Mouse (Mus musculus) ovary, adult 18-20 months (tissue): ENCODE data around the gene Ror1.

ENCODE experiments used
- DNase-seq: peaks from one replicate; pipeline ENCODE4 v3.0.0; 2022; ENCODE audit warnings: low spot score, mixed read lengths

The Ror1 gene

DNA sequence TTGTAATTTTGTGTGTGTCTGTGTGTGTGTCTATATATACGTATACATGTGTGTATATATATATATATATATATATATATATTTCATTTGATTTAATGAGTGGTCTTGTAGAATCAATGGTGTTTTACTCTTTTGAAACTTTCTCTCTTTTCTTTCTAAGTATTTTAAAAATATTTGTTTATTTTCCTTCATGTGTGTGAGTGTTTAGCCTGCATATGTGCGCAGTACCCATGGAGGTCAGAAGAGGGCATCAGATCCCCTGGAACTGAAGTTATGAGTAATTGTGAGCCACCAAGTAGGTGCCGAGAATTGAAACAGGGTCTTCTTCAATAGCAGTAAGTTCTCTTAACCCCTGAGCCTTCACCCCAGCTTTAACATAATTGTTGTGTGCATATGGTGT is 20.8 kb downstream of the Ror1 start:
- no peak for DNase-seq

DNA sequence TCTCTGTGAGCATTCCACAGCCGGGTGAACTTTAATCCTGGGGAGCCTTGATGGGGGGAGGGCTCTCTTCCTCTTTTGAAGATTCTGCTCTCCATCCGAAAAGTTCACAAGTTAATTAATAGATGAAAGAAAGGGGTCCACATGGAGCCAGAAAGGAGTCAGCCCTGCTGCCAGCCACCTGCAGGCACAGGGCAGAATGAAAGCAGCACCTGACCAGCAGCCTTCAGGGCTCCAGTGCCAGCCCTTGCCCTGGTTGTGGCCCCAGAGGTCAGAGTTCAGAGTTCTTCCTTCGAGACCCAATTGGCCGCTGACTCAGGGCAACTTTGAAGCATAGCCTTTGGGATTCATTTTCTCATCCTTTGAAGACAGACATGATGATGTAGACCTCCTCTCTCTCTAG is 23.1 kb downstream of the Ror1 start:
- DNase-seq, result no peak

DNA sequence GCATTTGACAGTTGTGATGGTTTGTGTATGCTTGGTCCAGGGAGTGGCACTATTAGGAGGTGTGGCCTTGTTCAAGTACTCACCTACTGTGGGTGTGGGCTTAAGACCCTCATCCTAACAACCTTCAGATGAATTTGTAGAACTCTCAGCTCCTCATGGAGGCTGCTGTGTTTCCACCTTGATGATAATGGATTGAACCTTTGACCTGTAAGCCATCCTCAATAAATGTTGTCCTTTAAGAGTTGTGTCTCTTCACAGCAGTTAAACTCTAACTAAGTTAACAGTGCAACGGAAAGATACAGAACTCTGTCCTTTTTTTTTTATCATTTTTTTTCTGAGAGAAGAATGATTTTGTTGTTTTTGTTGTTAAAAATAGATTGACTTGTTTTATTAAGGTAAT is 23.8 kb downstream of the Ror1 start:
- DNase-seq, result no peak

DNA sequence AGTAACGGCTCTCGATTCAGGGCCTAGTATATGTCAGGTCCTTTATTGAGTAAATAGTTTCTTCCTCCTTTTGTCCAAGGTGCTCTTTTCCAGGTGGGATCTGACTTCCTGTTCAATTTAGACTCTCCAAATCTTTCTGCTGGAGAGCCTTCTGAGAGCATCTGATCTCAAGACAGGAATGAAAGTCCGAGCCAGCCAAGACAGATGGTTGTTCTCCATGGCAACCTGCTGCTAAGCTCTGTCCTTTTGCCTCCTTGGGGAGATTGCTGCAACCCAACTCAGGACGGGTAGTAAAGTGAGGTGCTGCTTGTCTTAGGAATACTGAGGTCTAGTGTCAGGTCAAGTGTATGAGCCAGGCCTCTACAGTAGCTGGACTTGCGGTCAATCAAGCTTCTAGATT is 25.0 kb downstream of the Ror1 start:
- DNase-seq, result no peak

DNA sequence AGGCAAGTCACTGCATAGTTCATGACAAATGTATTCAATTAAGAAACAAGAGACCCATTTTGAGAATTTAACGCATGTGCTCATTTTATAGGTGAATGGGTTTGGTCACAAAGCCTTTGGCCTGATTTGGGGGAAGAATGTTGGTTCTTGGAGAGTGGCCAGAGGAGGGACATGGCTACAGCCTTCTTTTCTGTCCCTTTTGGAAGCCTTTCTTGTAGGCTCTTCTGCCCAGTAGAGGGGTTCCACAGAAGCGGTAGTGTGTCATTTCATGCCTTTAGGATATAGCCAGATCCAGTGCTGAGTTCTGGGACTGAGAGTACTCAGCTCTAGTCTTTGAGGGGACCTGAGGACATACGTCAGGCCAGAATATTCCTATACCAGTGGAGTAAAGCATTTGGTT is 26.8 kb downstream of the Ror1 start:
- DNase-seq, result no peak

DNA sequence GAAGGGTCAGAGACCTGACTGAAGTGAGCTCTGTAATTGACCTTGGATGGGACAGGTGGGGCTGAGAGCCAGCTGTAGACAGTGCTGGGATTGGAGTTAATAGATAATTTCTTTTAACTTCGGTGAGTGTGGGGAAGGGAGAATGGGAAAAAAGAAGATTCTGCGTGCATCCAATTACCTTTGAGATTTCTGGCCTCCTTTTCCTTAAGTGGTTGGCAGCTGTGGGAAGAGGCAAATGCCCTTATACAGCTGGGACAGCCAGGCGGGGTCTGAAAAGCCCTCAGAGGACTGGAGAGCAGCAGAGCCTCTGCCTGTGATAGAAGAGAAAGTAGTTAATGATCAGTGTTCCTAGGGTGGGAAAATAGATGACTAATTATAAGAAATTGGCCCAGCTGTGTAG is 27.9 kb downstream of the Ror1 start:
- no peak for DNase-seq

DNA sequence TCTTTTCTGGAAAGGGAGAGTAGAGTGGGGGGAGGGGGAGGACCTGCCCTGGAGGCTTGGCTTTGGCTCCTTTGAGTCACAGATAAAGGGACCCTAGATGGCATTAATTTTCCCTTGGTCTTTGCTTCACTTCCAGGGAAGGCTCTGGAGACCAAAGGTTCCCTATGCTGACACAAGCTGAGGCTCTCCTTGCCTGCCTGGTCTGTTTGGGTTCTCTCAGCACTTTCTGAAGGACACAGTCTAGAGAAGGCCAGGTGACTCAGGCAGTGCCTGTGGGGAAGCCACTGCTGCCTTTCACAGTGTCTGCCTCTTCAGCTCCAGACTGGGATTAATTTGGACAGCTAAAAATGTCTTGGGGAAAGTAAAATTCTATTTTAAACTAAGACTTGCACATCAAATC is 28.5 kb downstream of the Ror1 start:
- peak; percentile 39 for DNase-seq

DNA sequence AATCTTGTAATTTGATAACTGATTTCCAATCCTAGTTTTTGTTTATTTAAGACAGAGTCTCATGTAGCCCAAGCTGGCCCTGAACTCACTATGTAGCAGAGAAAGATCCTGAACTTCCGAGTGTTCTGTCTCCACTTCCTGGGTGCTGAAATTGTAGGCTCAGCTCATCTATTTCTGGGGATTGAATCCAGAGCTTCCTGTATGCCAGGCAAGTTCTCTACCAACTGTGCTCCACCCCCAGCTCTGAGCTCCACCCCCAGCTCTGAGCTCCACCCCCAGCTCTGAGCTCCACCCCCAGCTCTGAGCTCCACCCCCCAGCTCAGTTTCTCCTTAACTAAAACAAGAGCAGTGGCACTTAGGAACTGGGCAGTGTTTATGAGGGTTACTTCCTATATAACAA is 29.3 kb downstream of the Ror1 start:
- no peak for DNase-seq

DNA sequence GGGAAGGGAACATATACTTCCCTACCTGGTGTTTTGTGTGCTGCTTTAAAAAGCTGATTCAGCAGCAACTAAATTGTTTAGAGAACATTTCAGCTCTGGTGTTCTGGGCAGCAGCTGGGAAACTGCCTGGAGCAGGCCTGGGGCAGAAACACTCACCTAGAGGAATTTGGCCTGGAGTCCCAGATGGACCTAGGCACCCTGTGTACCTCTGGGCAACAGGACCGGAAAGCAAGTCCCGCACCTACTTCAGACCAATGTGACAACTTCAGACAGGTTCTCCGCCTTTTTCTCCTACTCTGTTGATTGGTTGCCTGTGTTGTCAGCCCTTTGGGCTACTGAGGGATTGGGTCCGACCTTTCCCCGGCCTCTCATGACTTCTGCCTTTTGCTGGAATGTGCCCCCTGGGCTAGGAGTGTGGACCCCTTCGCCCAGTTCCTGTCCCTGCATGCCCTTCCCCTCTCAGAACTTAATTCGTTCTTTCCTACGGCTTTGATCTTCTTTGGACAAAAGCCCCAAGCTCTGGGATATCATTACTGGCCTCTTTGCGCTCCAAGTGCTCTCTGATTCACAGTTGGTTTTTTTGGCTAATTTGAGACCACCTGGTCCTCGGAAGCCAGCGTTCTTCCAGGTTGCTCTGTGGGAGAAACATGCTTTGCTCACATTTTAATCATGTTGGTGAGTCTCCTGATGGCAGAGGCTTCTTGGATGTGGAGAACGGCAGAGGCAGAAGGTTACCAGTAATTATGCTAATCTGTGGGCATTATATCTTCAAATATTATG is 31.1 kb downstream of the Ror1 start:
- no peak for DNase-seq

DNA sequence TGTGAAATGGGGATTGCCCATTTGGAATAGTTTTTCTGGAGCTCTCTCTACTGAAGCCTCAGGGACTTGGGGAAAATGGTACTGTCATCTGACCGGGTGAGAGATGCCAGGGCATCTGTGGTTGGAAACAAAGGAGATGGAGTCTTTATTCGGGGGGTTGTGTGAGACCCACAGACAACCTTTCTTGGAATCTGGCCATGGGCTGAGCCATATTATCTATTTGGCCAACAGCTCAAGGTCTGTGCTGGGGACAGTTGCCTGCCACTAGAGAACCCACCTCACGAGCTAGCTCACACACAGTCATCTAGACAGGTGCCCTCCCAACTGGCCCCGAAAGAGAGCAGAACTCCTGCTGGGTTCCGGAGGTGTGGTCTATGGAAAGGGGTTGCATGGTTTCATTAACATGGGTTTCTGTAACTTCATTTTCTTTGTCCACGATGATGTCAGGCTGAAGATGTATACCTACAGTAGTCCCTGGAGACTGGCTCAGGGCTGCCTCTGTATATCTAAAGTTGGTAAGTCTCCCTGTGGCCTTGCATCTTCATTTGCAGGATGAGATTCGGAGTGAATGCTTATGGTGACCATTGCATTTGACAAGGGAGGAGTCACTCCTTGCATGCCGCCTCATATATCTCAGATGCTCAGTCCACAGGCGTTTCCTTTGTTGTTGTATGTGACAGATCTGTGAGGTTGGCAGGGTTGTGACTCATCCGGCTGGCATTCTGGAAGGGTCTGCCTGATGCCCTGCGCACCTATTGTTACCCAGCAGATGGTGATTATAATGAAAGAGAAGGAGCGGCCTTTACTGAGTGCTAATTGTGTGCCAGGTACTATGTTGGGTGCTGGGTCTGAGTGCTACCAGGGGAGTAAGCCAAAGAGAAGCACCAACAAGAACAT is 32.7 kb downstream of the Ror1 start:
- DNase-seq, result no peak

DNA sequence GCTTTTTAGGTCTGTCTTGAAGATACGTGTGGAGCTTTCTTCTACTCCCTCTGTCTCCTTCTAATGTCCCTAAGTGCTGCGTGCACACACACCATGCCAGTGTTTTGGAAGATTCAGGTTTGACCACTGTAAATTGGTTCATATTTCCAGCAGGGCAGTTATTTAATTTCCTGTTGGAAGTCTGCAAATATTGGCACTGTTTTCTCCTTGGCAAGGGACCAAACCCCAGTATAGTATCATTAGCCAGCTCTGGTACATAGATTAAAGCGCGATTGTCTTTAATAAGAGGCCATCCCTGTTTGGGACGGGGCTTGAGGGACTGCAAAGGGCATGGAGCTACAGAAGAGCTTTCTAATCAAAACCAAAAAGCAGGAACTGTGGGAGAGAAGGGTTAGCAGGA is 33.6 kb downstream of the Ror1 start:
- no peak for DNase-seq

DNA sequence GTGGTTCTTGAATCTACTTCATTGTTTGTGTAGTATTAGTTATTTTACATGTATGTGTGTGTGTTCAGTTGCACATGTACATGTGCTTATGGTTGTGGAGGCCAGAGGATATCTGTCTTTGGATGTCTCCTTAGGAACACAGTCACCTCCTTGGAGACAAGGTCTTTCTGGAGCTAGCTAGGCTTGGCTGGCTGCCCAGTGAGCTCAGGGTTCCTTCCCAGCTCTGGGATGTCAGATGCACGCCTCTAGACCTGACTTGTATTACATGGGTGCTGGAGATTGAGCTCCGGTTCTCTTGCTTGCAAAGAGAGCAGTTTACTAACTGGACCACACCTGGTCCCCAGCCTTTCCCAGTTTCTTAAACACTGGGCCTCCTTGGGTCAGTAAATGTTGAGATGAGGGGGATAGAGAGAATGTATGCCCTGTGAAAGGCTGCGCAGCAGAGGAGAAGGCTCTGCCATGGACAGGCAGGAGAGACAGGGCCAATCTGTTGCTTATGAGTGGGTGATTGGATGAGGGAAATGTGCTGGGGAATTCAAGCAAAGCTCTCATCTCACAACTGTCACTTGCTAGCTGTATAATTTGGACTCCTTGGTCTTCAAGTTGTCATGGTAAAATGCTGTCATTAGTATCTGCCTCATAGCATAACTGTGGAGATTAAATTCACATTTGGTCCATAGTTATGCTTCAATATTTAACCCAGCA is 35.3 kb downstream of the Ror1 start:
- peak; percentile 59 for DNase-seq

DNA sequence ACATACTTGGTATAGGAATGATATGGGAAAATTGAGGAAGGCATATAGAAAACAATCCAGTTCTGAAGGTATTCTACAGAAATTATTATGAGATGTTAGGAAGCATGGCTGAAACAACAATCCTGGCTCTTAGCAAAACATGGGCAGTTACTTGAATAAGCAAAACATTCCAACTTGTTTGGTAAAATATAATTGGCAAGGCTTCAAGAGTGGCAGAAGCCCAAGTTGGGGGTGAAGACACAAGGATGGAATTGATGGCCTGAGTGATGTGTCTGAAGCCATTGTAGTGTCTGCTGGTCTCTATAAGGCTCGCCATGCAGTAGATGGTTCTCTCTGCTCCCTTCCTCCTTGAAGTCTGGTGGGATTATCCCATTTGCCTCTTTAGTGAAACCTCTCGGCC is 35.9 kb downstream of the Ror1 start:
- DNase-seq, result no peak

DNA sequence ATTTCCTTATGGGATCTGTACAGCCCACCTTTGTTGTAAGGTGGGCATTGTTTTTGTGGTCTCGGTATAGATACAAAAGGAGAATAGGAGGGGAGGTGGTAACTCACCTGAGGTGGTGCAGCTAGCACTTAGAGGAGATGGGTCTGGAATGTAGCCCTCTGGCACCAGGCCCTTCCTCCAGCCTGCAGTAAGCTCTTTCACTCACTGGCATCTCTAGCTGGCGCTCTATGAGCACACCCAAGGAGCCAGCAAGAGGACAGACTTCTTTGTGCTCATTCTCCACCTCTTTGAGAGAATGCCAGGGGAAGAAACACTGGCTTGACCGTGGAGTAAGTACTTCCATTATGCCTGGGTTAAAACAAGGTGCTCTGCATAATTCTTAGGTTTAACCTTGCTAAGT is 36.7 kb downstream of the Ror1 start:
- no peak for DNase-seq

DNA sequence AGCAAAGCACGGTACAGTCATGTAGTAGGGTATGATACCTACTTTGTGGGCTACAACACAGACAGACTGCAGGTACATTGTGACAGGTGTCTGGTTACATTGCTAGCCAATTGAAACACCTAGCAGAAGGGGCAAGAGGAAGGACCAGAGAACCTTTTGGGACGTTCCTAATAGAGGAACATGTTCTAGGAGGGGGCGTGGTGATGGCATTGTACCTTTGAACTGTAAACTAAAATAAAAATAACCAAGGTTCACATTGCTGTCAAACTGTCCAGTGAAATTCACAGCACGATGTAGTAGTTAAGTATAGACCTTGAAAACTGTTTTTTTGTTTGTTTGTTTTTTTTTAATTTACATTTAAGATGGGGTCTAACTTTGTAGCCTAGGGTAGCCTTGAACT is 40.5 kb downstream of the Ror1 start:
- no peak for DNase-seq

DNA sequence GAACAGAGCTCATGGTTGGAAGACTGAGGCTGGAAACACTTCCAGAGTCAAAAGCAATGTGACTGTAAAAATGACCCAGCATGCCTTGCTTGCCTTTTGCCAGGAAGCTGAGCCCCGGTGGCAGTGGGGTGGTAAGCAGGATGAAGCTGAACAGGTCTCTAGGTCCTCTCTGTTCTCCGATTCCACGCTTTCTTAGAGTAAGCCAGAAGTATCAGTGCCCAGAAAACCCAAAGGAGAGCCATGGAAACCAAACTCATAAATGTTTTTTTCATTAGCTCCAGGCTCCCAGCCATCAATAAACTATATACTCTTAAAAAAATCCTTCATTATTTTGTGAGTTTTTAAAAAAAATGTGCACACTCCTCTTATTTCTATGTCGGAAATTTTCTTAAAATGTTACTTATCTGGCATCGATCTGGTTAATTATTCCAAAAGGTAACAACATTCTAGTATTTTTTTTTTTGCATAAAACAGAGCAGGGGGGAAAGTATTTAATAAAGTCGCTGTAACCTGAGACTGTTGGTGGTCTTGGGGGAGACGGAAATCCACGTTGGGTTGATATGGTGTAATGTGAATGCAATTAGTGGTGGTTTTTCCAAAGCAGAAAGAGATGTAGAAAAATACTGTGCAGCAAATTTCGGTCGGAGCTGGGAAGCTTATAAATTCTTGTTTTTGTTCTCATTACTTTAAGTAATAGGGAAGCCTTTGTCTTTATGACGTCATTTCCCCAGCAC is 41.7 kb downstream of the Ror1 start:
- DNase-seq, result no peak

DNA sequence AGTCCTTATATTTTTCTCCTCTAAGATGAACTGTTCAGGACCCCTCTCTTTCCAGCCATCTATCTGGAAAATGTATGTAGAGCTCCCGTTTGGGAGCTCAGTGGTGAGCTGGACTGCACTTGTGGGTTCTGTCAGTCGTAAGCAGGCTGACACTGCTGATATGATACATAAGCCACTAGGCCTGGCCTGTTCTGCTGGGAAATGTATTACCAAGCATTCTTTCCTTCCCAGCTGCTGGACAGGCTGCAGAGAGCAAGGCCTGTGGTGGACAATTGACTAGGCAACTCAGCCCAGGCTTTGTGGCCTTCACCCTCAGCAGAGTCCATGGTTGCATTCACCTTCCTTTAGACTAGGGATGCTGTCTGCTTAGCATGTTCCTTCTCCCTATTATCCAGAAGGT is 46.0 kb downstream of the Ror1 start:
- no peak for DNase-seq

DNA sequence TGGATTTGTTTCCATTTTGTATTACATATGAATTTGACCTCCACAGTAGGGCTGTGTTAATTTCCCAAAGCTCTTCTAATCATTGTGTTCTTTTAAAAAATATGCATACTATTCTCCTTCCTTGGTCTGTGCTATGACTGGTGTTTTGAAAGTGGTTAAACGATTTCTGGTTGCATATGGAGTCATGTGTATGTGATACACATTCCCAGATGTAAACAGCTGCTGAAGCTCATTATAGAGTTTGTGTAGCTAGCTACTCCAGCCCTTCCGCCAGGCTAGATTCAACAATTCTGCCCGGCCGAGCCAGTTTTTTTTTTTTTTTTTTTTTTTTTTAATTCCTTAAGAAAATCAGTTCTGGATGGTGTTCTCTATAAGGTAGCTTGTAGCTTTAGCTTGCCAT is 49.2 kb downstream of the Ror1 start:
- DNase-seq, result no peak

DNA sequence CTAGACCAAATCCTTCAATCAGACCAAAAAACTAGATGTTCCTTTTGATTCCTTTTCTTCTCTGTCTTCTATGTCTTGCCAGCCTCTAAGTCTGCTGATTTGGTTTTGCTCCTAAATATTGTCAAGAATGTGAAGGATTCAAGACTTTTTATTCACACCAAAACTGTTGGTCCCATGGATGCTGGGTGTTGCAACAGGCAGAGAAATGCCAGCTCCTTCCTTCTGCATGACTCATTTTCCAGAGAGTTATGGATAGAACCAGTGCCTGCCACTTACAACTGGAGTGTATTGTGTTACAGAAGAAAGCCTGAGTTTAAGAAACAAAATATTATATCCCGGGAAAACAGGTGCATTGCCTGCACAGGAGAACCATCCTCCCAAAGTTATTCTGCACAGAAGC is 55.2 kb downstream of the Ror1 start:
- DNase-seq, result no peak

DNA sequence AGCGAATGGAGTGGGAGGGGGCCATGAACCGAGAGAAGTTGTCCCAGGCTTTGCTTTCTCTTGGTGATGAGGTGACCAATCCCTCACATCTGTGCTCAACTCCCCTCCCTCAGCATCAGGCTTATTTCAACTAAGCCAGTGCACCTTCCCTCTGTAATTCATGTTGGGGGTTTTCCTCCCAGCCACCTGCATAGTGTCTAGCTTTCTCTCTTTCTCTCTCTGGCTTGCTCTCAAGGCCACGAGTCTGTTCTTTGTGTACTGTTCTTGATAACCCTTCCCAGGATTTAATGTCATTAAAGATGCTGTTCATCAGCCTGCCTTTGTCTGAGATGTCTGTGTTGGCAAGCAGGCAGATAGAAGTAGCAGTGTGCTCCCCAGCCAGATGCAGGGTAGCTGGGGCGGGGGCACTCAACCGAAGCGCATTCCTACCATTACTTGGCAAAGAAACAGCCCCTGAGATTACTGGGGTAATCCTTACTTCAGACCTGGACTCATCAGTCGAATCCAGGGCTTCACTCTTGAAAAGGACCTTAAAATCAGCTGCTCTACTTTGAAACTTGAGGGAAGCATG is 59.1 kb downstream of the Ror1 start:
- DNase-seq, result no peak

DNA sequence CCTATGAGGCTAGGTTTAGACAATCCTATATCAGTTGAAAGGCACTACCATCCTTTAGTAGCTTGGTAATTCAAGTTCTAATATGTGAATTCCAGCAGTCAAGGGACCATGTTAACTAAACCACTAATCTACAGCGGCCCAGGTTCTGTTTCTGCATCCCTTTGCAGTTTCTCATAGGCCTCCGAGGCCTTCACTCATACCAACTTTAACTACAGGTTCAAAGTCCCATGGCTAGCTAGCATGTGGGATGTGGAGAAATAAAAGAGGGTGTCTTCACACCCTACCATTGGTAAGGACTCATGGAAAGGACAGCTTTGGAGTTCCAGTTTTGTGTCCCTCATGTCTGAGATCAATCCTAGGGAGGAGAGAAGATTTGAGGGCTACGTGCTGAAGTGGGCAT is 60.1 kb downstream of the Ror1 start:
- no peak for DNase-seq

DNA sequence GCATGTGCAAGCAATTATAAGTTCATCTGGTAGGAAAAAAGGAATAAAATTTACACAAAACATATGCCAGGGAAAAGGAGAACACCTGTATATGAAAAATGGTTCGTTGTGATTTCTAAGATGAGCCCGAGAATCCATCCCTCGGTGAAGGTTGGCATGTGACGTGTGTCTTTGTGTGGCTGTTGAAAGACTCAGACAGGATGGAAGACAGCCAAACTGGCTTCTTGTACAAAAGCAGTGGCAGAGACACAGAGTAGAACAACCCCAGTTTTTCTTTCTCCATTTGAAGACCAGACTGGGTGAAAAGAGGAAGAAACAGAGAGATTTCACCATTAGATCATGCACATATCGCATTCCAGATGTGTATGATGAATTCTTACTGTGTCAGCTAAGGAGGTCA is 62.8 kb downstream of the Ror1 start:
- no peak for DNase-seq
